Mouse (Mus musculus) bone marrow, adult 2 months (tissue): Measurements from ENCODE around the gene Disp1.

ENCODE experiments used
- CTCF ChIP-seq: fragments of 200-500 bp; IDR thresholded peaks from 2 replicates; pipeline ENCODE4 v1.5.1; 2011; ENCODE audit warnings: low read length, control low read depth; ENCODE audit not compliant: control insufficient read depth, insufficient read depth
- POLR2A ChIP-seq: fragments of 200-500 bp; IDR thresholded peaks from 2 replicates; pipeline ENCODE4 v1.6.1; 2011; ENCODE audit warnings: low read depth, mild to moderate bottlenecking, control low read depth, low read length, borderline replicate concordance; ENCODE audit not compliant: control insufficient read depth

GRCm38 (mm10) chr1:183200926-183201325, 20.4 kb downstream of the Disp1 start:
- no peak for TF ChIP-seq POLR2A
- no peak for TF ChIP-seq CTCF
